Mouse (Mus musculus) spleen, adult 2 months (tissue): ENCODE data around the gene Catsper3.

Experiments used
- CTCF ChIP-seq: fragments of 200-500 bp; IDR thresholded peaks from 2 replicates; pipeline ENCODE4 v1.5.1; 2011; ENCODE audit warnings: mild to moderate bottlenecking, inconsistent platforms; ENCODE audit not compliant: insufficient read depth, insufficient read length, insufficient replicate concordance; ENCODE audit errors: extremely low read depth
- POLR2A ChIP-seq: fragments of 200-500 bp; IDR thresholded peaks from 2 replicates; pipeline ENCODE4 v1.6.1; 2011; ENCODE audit warnings: low read depth, low read length, inconsistent platforms

DNA sequence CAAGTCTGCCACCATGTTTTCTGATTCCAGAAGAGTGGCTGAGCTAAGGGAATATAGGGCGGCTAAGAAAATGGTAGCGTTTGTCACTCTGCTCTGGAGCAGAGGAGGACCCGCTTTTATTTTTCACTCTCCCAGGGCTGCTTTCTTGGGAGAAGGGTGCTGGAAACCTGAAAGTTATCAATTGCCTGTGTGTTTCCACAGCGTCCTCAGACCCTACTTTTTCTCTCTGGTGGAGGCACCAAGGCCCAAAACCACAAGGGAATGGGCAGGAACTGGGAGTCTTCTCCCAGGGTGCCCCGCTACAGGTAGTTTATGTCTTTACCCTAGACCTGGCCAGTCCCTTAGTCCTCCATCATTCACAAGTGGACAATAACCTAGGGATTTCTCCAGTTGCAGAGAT lies 50.3 kb downstream of the Catsper3 start:
- TF ChIP-seq POLR2A (no peak), CTCF (no peak)
